Mouse (Mus musculus) brain, embryonic 14.5 days (tissue): ENCODE measurements around the gene Klhdc4.

Source experiments
- CTCF ChIP-seq: fragments of 200-500 bp; IDR thresholded peaks from 2 replicates; pipeline ENCODE4 v1.5.1; 2012; ENCODE audit warnings: inconsistent platforms, mild to moderate bottlenecking, moderate library complexity, borderline replicate concordance; ENCODE audit not compliant: insufficient read depth, insufficient read length; ENCODE audit errors: extremely low read depth
- POLR2A ChIP-seq: fragments of 200-500 bp; IDR thresholded peaks from 2 replicates; pipeline ENCODE4 v1.6.1; 2012; ENCODE audit warnings: mild to moderate bottlenecking, inconsistent platforms, borderline replicate concordance; ENCODE audit not compliant: poor library complexity, insufficient read depth, insufficient read length, severe bottlenecking; ENCODE audit errors: extremely low read depth

- TF ChIP-seq CTCF (no peak), POLR2A (no peak)
Measured at GRCm38 (mm10) chr8:121847261-121847822, 18.0 kb upstream of the Klhdc4 start.
